ENCODE assay signal across 8 mouse cellular contexts in genomic region chr2:152830021-152830921, GRCm38 (mm10). TPM values are rescaled to one million over a fixed set of nuclear protein-coding genes. Genes with fewer than 3 reads are reported as not detected.
DNase-seq lines count a peak whose midpoint lies in the region; ATAC-seq and TF ChIP-seq lines count a peak whose summit lies in the region.

No protein-coding gene starts in this region.

- H3K27me3 ChIP-seq in CH12.LX (replicated peaks) = peaks cover 3% of the 10 kb centered on the region
- no peaks in the 10 kb centered on the region; the same call in 1 of the 2 replicates for H3K27me3 ChIP-seq in forebrain, embryonic 10.5 days (ENCODE audit: poor library complexity, severe bottlenecking)
- H3K27me3 ChIP-seq in heart, embryonic 15.5 days = no peaks in the 10 kb centered on the region
- H3K27me3 ChIP-seq in liver, embryonic 14.5 days (ENCODE audit: control insufficient read depth, insufficient read depth, low read length) = no peaks in the 10 kb centered on the region
- H3K27me3 ChIP-seq in stomach, embryonic 15.5 days (replicated peaks) = no peaks in the 10 kb centered on the region

- peak in 1 of 2 experiments; percentile 72; a peak in 2 of 4 replicates for TF ChIP-seq CTCF in CH12.LX (conservative IDR thresholded peaks at IDR 0.05 in 1 of 2, IDR thresholded peaks at IDR 0.05 in 1 of 2; ENCODE audit: low read depth in 2 of 2, low read length in 2 of 2)
- peak; percentile 91 for TF ChIP-seq CTCF in liver, embryonic 14.5 days (IDR thresholded peaks at IDR 0.05; ENCODE audit: low read depth)

- no peaks in the 10 kb centered on the region for H3K9me3 ChIP-seq in CH12.LX (replicated peaks; ENCODE audit: low read length)
- H3K9me3 ChIP-seq in forebrain, embryonic 10.5 days = no peaks in the 10 kb centered on the region
- no peaks in the 10 kb centered on the region for H3K9me3 ChIP-seq in heart, embryonic 15.5 days (replicated peaks)
- no peaks in the 10 kb centered on the region for H3K9me3 ChIP-seq in liver, embryonic 14.5 days (ENCODE audit: control insufficient read depth, low read length)
- H3K9me3 ChIP-seq in stomach, embryonic 15.5 days = no peaks in the 10 kb centered on the region

- WGBS in forebrain, embryonic 10.5 days = 3% methylated on average over 31 of the region's 31 CpGs
- WGBS in heart, embryonic 15.5 days = 1% methylated on average over 31 of the region's 31 CpGs
- 2% methylated on average over 30 of the region's 31 CpGs for WGBS in liver, embryonic 14.5 days (ENCODE audit: insufficient replicate concordance)
- 2% methylated on average over 31 of the region's 31 CpGs for WGBS in stomach, embryonic 15.5 days

- TF ChIP-seq POLR2A in CH12.LX (IDR thresholded peaks at IDR 0.05; ENCODE audit: low read depth, low read length) = peak; percentile 43

- peak overlapping the region; percentile 99 for H3K4me2 ChIP-seq in CH12.LX (ENCODE audit: insufficient read depth, low read depth, poor library complexity, severe bottlenecking)
- H3K4me2 ChIP-seq in heart, embryonic 15.5 days = peak overlapping the region; percentile 77
- peak overlapping the region; percentile 84 for H3K4me2 ChIP-seq in liver, embryonic 14.5 days (ENCODE audit: low read depth)
- H3K4me2 ChIP-seq in stomach, embryonic 15.5 days = peak overlapping the region; percentile 77

- peak; percentile 87 for DNase-seq in CH12.LX (ENCODE audit: extremely low read depth)
- peak; percentile 77 for DNase-seq in c-Kit-positive CD71-negative TER-119-negative erythroid progenitor cells, embryonic 14.5 days (ENCODE audit: low read depth)
- peak; percentile 78 for DNase-seq in forebrain, embryonic 10.5 days (ENCODE audit: extremely low spot score, low spot score)
- peak; percentile 95 for DNase-seq in kidney, postnatal 14 days
- peak; percentile 77 to 82 (median 77) for DNase-seq in liver, embryonic 14.5 days (ENCODE audit: low read depth in 3 of 3, low spot score in 3 of 3)
- DNase-seq in neural tube, embryonic 10.5 days (ENCODE audit: extremely low spot score, low spot score) = peak; percentile 78

- dilution Hi-C loops in CH12.LX (cut with MboI; ENCODE audit: extremely low pct_ligation_motif_present, extremely low pct_unique_long_range_greater_than_20kb, low sequenced_read_pairs) = no loop called here

- peak overlapping the region; percentile 61 to 85 (median 81) for H3K4me3 ChIP-seq in CH12.LX (replicated peaks in 1 of 3; ENCODE audit: low read depth in 2 of 3, low read length in 2 of 3, poor library complexity in 1 of 3)
- peak overlapping the region; percentile 81 for H3K4me3 ChIP-seq in forebrain, embryonic 10.5 days
- peak overlapping the region; percentile 90 for H3K4me3 ChIP-seq in heart, embryonic 15.5 days
- H3K4me3 ChIP-seq in liver, embryonic 14.5 days (ENCODE audit: insufficient read depth in 1 of 2, low read depth in 2 of 2, low read length in 2 of 2) = peak overlapping the region; percentile 89 to 95
- H3K4me3 ChIP-seq in stomach, embryonic 15.5 days (replicated peaks) = peak overlapping the region; percentile 80

- H3K4me1 ChIP-seq in CH12.LX (ENCODE audit: control insufficient read depth in 1 of 2, insufficient read depth in 2 of 2) = peaks cover 2 to 55% of the 10 kb centered on the region in 2 experiments; a peak in 3 of 4 replicates
- peaks cover 52% of the 10 kb centered on the region for H3K4me1 ChIP-seq in forebrain, embryonic 10.5 days
- peaks cover 44% of the 10 kb centered on the region for H3K4me1 ChIP-seq in heart, embryonic 15.5 days (replicated peaks)
- H3K4me1 ChIP-seq in liver, embryonic 14.5 days (replicated peaks; ENCODE audit: control insufficient read depth in 2 of 2, insufficient read depth in 2 of 2, low read length in 1 of 2) = peaks cover 42 to 48% of the 10 kb centered on the region in 2 experiments
- peaks cover 30% of the 10 kb centered on the region for H3K4me1 ChIP-seq in stomach, embryonic 15.5 days

- in situ Hi-C loops in CH12.LX (cut with MboI; ENCODE audit: low pct_ligation_motif_present, low pct_unique_long_range_greater_than_20kb, low sequenced_read_pairs) = loop anchor here (5.0 kb wide), 2 partner anchors 128 to 213 kb away; no protein-coding TSS in a partner anchor

- peak; percentile 67 for TF ChIP-seq EP300 in CH12.LX (IDR thresholded peaks at IDR 0.05; ENCODE audit: low read length)
- peak; percentile 64; the same call in 1 of the 2 replicates for TF ChIP-seq EP300 in liver, embryonic 14.5 days (IDR thresholded peaks at IDR 0.05; ENCODE audit: low read depth)

- H3K79me2 ChIP-seq in CH12.LX (replicated peaks; ENCODE audit: control insufficient read depth, extremely low read depth, insufficient read depth, poor library complexity, severe bottlenecking) = peaks cover 46% of the 10 kb centered on the region

- peak; percentile 84 for ATAC-seq in heart, embryonic 15.5 days (replicated peaks; ENCODE audit: insufficient number of reproducible peaks, insufficient read depth, low FRiP score, low read depth)
- peak; percentile 71 for ATAC-seq in liver, embryonic 14.5 days (ENCODE audit: insufficient read depth)
- peak; percentile 84 for ATAC-seq in stomach, embryonic 15.5 days (ENCODE audit: insufficient read depth, low FRiP score, low read depth)

- H3K36me3 ChIP-seq in CH12.LX (replicated peaks in 1 of 2; ENCODE audit: control insufficient read depth in 1 of 2, insufficient read depth in 1 of 2, low read length in 1 of 2) = peaks cover 6 to 7% of the 10 kb centered on the region in 2 experiments
- H3K36me3 ChIP-seq in forebrain, embryonic 10.5 days (replicated peaks) = peaks cover 37% of the 10 kb centered on the region
- peaks cover 4% of the 10 kb centered on the region; the same call in 1 of the 2 replicates for H3K36me3 ChIP-seq in heart, embryonic 15.5 days
- H3K36me3 ChIP-seq in liver, embryonic 14.5 days (replicated peaks; ENCODE audit: control insufficient read depth, insufficient read depth, low read depth) = peaks cover 36% of the 10 kb centered on the region
- H3K36me3 ChIP-seq in stomach, embryonic 15.5 days = no peaks in the 10 kb centered on the region

- peak overlapping the region; percentile 80 for H3K27ac ChIP-seq in CH12.LX (ENCODE audit: insufficient read depth, low read depth)
- peak overlapping the region; percentile 99 for H3K27ac ChIP-seq in forebrain, embryonic 10.5 days
- H3K27ac ChIP-seq in heart, embryonic 15.5 days = peak overlapping the region; percentile 99
- H3K27ac ChIP-seq in liver, embryonic 14.5 days = peak overlapping the region; percentile 93
- H3K27ac ChIP-seq in stomach, embryonic 15.5 days = peak overlapping the region; percentile 98

- peak; percentile 55 for TF ChIP-seq RAD21 in CH12.LX (IDR thresholded peaks at IDR 0.05; ENCODE audit: low read depth, low read length)

- H3K9ac ChIP-seq in CH12.LX (ENCODE audit: insufficient read depth, low read depth) = peak overlapping the region; percentile 78
- peak overlapping the region; percentile 91 for H3K9ac ChIP-seq in heart, embryonic 15.5 days
- peak overlapping the region; percentile 98 for H3K9ac ChIP-seq in liver, embryonic 14.5 days (replicated peaks)
- H3K9ac ChIP-seq in stomach, embryonic 15.5 days = peak overlapping the region; percentile 91

TF ChIP-seq in CH12.LX, 34 proteins besides CTCF, POLR2A, EP300 and RAD21 (continues in another document):
- TF ChIP-seq ETS1 (conservative IDR thresholded peaks at IDR 0.05; ENCODE audit: low read depth, low read length) = peak; percentile 68
- TF ChIP-seq CHD1 (IDR thresholded peaks at IDR 0.05; ENCODE audit: low read depth, low read length) = peak; percentile 93
- peak; percentile 76 for TF ChIP-seq SIN3A (IDR thresholded peaks at IDR 0.05; ENCODE audit: low read length)
- TF ChIP-seq ELF1 (IDR thresholded peaks at IDR 0.05; ENCODE audit: low read depth, low read length) = peak; percentile 56; the same call in 1 of the 2 replicates
- no peak; the same call in none of the 2 replicates for TF ChIP-seq HCFC1 (IDR thresholded peaks at IDR 0.05; ENCODE audit: low read depth, low read length)
- TF ChIP-seq POLR2AphosphoS2 (IDR thresholded peaks at IDR 0.05; ENCODE audit: low read depth, low read length) = no peak
- peak; percentile 97 for TF ChIP-seq MAZ (IDR thresholded peaks at IDR 0.05; ENCODE audit: low read depth, low read length)
- no peak for TF ChIP-seq USF2 (conservative IDR thresholded peaks at IDR 0.05; ENCODE audit: low read depth, low read length)
- peak; percentile 70; the same call in 1 of the 2 replicates for TF ChIP-seq BHLHE40 (IDR thresholded peaks at IDR 0.05; ENCODE audit: low read depth, low read length)
- TF ChIP-seq PAX5 (IDR thresholded peaks at IDR 0.05; ENCODE audit: low read length) = no peak
- TF ChIP-seq ZMIZ1 (IDR thresholded peaks at IDR 0.05; ENCODE audit: low read depth, low read length) = peak; percentile 81
- TF ChIP-seq JUND (conservative IDR thresholded peaks at IDR 0.05; ENCODE audit: low read depth, low read length) = 0 out of 2 replicates have a peak, but pooled peaks have one; percentile 25
- TF ChIP-seq ZKSCAN1 (IDR thresholded peaks at IDR 0.05; ENCODE audit: borderline replicate concordance, low read depth, low read length) = 0 out of 2 replicates have a peak, but pooled peaks have one; percentile 6
- peak; percentile 92 for TF ChIP-seq IRF4 (IDR thresholded peaks at IDR 0.05; ENCODE audit: low read depth, low read length)
- peak; percentile 91 for TF ChIP-seq MEF2A (IDR thresholded peaks at IDR 0.05; ENCODE audit: borderline replicate concordance, low read depth, low read length)

RNA-seq across cellular contexts. Expression of gene Bcl2l1, which starts 1.3 kb away (rescaled TPM):
- total RNA-seq in CH12.LX (2012; rRNA removed) (47.7 and 80.3 TPM in 2 replicates), CH12.LX (2014; rRNA removed) (13.7 and 21.3 TPM in 2 replicates)
- polyA plus RNA-seq in CH12.LX (2012; ENCODE audit: insufficient read length, low read depth) = 33.2 and 34.5 TPM in 2 replicates
- polyA plus RNA-seq in forebrain, embryonic 10.5 days (2016; fragmentation: Nextera tagmentation; extraction: Ambion mirVana) = 98.5 and 104 TPM in 2 replicates
- 69.5 and 80.7 TPM in 2 replicates for polyA plus RNA-seq in heart, embryonic 15.5 days (2015; fragmentation: Nextera tagmentation; extraction: Ambion mirVana)
- polyA plus RNA-seq in liver, embryonic 14.5 days (2012; rRNA removed) = 72.2 and 81.6 TPM in 2 replicates
- 172 and 186 TPM in 2 replicates for polyA plus RNA-seq in liver, embryonic 14.5 days (2014; fragmentation: Nextera tagmentation; extraction: Ambion mirVana)
- polyA plus RNA-seq in stomach, embryonic 15.5 days (2015; fragmentation: Nextera tagmentation; extraction: Ambion mirVana) = 69.8 and 75.7 TPM in 2 replicates

RNA-seq across cellular contexts. Expression of gene Tpx2, which starts 17.5 kb away (rescaled TPM):
- 66.1 and 70.9 TPM in 2 replicates for total RNA-seq in CH12.LX (2012; rRNA removed)
- 98.0 and 105 TPM in 2 replicates for total RNA-seq in CH12.LX (2014; rRNA removed)
- polyA plus RNA-seq in CH12.LX (2012; ENCODE audit: insufficient read length, low read depth) = 123 and 127 TPM in 2 replicates
- polyA plus RNA-seq in forebrain, embryonic 10.5 days (2016; fragmentation: Nextera tagmentation; extraction: Ambion mirVana) = 162 and 163 TPM in 2 replicates
- polyA plus RNA-seq in heart, embryonic 15.5 days (2015; fragmentation: Nextera tagmentation; extraction: Ambion mirVana) = 47.3 and 49.9 TPM in 2 replicates
- polyA plus RNA-seq in liver, embryonic 14.5 days (2012; rRNA removed) = 25.1 and 47.1 TPM in 2 replicates
- 80.9 and 82.6 TPM in 2 replicates for polyA plus RNA-seq in liver, embryonic 14.5 days (2014; fragmentation: Nextera tagmentation; extraction: Ambion mirVana)
- 66.5 TPM in 2 replicates for polyA plus RNA-seq in stomach, embryonic 15.5 days (2015; fragmentation: Nextera tagmentation; extraction: Ambion mirVana)

Comparison
In these comparisons a context has a peak if more than half of its experiments do, and no peak if none do; other contexts are left out.
1. Peak in every context shown above with its lines: DNase-seq, ATAC-seq, H3K4me3 ChIP-seq and H3K27ac ChIP-seq.